Mouse (Mus musculus) cerebellum, adult 2 months (tissue): ENCODE measurements at regions not wholly inside any gene's neighbourhood (a gene's known extent, or its start where the extent isn't known, plus 50 kb on each side); places are given as distances from the start of the nearest gene placed in this dataset.

Experiments
- DNase-seq, 2 experiments: peaks; one replicate each; pipeline ENCODE4 v3.0.0; 2021
- H3K27ac ChIP-seq: fragments of 200-500 bp; 2 replicates; pipeline ENCODE4 v1.5.1; 2012; ENCODE audit warnings: low read length, control low read depth, inconsistent platforms; ENCODE audit not compliant: insufficient read depth
- H3K27me3 ChIP-seq: fragments of 200-500 bp; 2 replicates; pipeline ENCODE4 v1.6.1; 2012; ENCODE audit warnings: inconsistent platforms, mild to moderate bottlenecking, low read length, moderate library complexity; ENCODE audit not compliant: control insufficient read depth, insufficient read depth
- H3K4me1 ChIP-seq: fragments of 200-500 bp; 2 replicates; pipeline ENCODE4 v1.6.1; 2011; ENCODE audit warnings: low read length; ENCODE audit not compliant: control insufficient read depth, insufficient read depth
- H3K4me3 ChIP-seq: fragments of 200-500 bp; replicated peaks from 2 replicates; pipeline ENCODE3; 2011; ENCODE audit warnings: mild to moderate bottlenecking, low read depth, low read length, control low read depth; ENCODE audit not compliant: insufficient read depth
- CTCF ChIP-seq: fragments of 200-500 bp; IDR thresholded peaks from 2 replicates; pipeline ENCODE4 v1.5.1; 2011; ENCODE audit warnings: low read depth, mild to moderate bottlenecking, control low read depth, low read length, moderate library complexity, borderline replicate concordance; ENCODE audit not compliant: insufficient read depth
- POLR2A ChIP-seq: fragments of 200-500 bp; IDR thresholded peaks from 2 replicates; pipeline ENCODE4 v1.6.1; 2011; ENCODE audit warnings: low read length, control low read depth, borderline replicate concordance; ENCODE audit not compliant: insufficient read depth
- whole genome bisulfite sequencing: fragments of 180-500 bp; shearing (Covaris S2); methylation state at CpG from one replicate; pipeline ENCODE4 v1.1.7; 2018; 5-methylcytosine and 5-hydroxymethylcytosine counted together

DNA sequence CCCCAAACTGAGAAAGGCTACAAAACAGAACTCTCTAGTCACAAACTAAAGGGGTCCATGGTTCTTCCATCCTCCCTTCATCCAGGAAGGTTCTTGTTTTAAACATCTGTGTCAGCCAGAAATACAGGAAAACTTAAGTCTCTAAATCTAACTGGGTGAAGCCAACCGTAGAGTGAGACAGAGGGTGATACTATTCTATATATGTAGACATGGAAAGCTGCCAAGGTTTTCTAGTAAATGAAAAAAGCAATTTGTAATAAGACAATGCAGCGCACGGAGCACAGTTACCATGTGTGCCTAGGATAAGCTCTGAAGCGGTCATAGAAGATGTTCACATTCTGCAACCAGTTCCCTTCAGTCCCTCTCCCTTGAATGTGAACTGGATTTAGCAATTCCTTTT, 55.4 kb downstream of the Ppp1r3c start:
- peaks cover 5% of the 10 kb centered on the region; the same call in 1 of the 2 replicates for H3K4me1 ChIP-seq
- TF ChIP-seq POLR2A, result no peak
- no peak for TF ChIP-seq CTCF
- 60% methylated on average over 4 of the region's 4 CpGs for WGBS
- no peak for DNase-seq
- H3K4me3 ChIP-seq, result no peak overlapping the region
- no peaks in the 10 kb centered on the region for H3K27me3 ChIP-seq
- no peak overlapping the region for H3K27ac ChIP-seq

DNA sequence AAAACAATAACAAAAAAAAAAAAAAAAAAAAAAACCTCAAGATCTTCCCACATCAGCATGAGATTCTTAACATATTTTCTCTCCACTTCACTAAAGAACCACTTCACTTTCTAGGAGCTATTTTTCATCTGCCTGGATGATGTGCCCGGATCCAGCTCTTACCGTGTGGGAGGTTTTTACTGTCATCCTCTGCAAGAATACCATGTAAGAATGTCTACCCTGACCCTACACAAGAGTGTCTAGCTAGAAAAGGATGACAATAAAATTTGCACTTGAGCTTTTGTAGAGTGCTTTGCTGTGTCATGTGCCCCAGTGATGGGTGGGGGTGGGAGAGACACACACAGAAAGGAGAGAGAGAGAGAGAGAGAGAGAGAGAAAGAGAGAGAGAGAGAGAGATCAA, 56.1 kb downstream of the Ppp1r3c start:
- 96% methylated on average over 2 of the region's 2 CpGs for WGBS
- Histone ChIP-seq H3K27me3 (no peaks in the 10 kb centered on the region), H3K4me1 (peaks cover 5% of the 10 kb centered on the region; the same call in 1 of the 2 replicates), H3K4me3 (no peak overlapping the region), H3K27ac (no peak overlapping the region)
- DNase-seq, result no peak
- no peak for TF ChIP-seq CTCF
- no peak for TF ChIP-seq POLR2A

- H3K4me3 ChIP-seq, result no peak overlapping the region
- TF ChIP-seq POLR2A (no peak), CTCF (no peak)
- peaks cover 5% of the 10 kb centered on the region; the same call in 1 of the 2 replicates for H3K4me1 ChIP-seq
- H3K27ac ChIP-seq, result peak overlapping the region; percentile 43; the same call in 1 of the 2 replicates
- WGBS, result 50% methylated on average over 4 of the region's 4 CpGs
- H3K27me3 ChIP-seq, result no peaks in the 10 kb centered on the region
- peak; percentile 40 to 49 for DNase-seq
These were observed 57.2 kb downstream of the Ppp1r3c start for GRCm38 (mm10) chr19:36679028-36679820.

DNA sequence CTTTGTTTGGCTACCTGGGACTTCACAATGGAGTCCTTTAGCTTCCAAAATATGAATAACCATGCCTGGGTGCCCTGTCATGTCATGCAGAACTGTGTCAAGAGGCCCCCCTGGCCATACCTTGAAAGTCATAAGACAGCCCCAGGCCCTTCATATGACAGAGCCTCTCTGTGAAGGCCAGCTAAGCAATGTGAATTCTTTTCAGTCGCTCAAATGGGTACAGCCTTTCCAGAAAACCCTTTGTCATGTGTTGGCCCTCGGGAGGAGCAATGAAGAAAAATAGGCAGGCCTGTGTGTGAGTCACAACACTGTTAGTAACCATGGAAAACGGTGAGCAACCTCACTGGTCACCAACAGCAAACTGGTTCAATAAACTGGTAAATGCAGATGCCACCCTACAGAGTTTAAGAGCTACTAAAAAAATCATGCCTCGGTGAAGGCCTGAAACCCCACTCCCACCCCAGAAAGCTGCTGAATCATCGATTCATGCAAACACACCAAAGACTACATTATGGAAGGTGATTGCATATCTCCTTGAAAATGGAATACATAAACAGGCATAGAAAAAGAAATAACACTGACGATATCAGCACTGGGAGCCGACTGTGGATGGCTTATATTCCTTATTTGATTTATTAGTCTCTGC, 57.9 kb downstream of the Ppp1r3c start:
- H3K4me1 ChIP-seq, result peaks cover 5% of the 10 kb centered on the region; the same call in 1 of the 2 replicates
- no peaks in the 10 kb centered on the region for H3K27me3 ChIP-seq
- DNase-seq, result no peak
- H3K4me3 ChIP-seq, result no peak overlapping the region
- no peak for TF ChIP-seq CTCF
- TF ChIP-seq POLR2A, result no peak
- no peak overlapping the region; the same call in 1 of the 2 replicates for H3K27ac ChIP-seq
- whole genome bisulfite sequencing, result 87% methylated on average over 7 of the region's 7 CpGs

DNA sequence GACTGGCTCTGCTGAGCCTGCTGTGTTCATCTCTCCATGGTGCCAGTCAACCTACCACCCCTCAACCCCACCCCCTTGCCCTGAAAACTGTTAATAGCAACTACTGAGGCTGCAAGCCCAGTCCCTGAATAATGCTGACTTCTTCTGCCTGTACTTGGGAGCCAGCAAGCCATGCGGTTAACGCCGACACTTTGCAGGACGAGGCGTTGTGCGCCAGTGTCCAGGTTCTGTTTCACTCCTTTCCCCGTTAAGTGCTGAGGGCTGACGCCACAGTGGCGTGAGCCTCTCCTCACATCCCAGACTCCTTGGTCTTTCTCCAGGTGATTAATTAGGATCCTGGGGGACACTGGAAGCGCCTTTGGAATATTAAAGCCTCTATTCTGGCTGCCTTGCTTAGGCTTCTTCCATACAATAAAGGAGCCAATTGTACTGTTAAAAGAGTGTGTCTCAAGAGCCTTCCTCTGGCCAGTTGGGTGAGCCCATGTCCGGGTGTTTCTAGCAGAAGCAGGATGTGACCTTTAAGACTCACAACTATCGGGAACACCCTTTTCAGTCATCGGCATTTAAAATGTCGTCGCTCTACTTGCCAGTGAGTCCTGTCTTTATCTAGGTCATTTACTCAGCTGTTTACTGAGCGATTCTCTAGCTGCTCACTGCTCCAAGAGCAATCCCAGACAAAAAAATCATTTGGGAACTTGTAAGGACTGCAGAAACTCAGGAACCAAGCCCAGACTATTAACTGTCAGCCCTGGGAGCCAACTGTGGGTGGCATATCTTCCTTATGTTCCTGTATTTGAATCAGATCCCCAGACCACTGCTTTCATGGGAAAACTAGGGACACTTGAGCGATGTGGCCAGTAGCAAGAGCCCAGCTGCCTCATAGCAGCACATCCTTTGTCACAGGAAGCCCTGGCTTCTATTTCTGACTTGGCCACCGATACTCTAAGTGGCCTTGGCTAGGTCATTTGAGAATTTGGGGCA, 59.1 kb downstream of the Ppp1r3c start:
- 19% methylated on average over 18 of the region's 18 CpGs for WGBS
- Histone ChIP-seq H3K4me3 (no peak overlapping the region), H3K27me3 (no peaks in the 10 kb centered on the region), H3K4me1 (peaks cover 5% of the 10 kb centered on the region; the same call in 1 of the 2 replicates), H3K27ac (peak overlapping the region; percentile 19; the same call in 1 of the 2 replicates)
- DNase-seq, result peak in 1 of 2 experiments; percentile 22
- TF ChIP-seq POLR2A (no peak), CTCF (no peak)

DNA sequence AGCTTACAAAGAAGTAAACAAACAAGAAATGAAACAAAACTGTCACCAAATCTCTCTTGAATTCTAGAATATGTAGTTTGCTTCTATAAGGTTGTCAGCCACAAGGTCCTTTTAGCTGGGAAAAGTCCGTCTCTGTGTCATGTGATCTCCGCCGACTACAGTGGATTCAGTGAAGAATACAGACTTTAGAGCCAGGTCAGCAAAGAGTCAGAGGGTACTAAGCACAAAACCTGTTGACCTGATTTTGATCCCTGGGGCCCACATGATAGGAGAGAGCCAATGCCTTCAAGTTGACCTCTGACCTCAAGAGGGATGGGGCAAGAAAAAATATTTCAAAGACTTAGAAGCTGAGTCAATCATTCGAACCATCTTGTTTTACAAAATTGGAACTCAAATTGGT, 61.5 kb downstream of the Ppp1r3c start:
- TF ChIP-seq POLR2A, result no peak
- no peak for TF ChIP-seq CTCF
- 82% methylated on average over 4 of the region's 4 CpGs for WGBS

GRCm38 (mm10) chr19:36670813-36671212, 65.6 kb downstream of the Ppp1r3c start:
- Histone ChIP-seq H3K4me1 (no peaks in the 10 kb centered on the region), H3K4me3 (no peak overlapping the region), H3K27ac (no peak overlapping the region), H3K27me3 (no peaks in the 10 kb centered on the region)
- DNase-seq, result no peak
- WGBS, result 48% methylated on average over 7 of the region's 7 CpGs
- no peak for TF ChIP-seq POLR2A
- TF ChIP-seq CTCF, result no peak

More for the DNA sequence above, 61.5 kb downstream of the Ppp1r3c start:
- H3K4me1 ChIP-seq, result peaks cover 5% of the 10 kb centered on the region; the same call in 1 of the 2 replicates
- no peak overlapping the region for H3K27ac ChIP-seq
- no peaks in the 10 kb centered on the region for H3K27me3 ChIP-seq
- no peak overlapping the region for H3K4me3 ChIP-seq
- DNase-seq, result no peak
